Mouse (Mus musculus) thymus, adult 2 months (tissue): ENCODE measurements around the gene Daam2. TPM values are rescaled to one million over a fixed set of nuclear protein-coding genes. Genes with fewer than 3 reads are reported as not detected.
A peak's percentile ranks its signal among the peaks of the same experiment; 100 is the strongest.

Experiments
- DNase-seq: peaks from one replicate; pipeline ENCODE4 v3.0.0; 2021
- H3K27ac ChIP-seq: fragments of 200-500 bp; 2 replicates; pipeline ENCODE4 v1.5.1; 2012; ENCODE audit warnings: low read length, control low read depth; ENCODE audit not compliant: control insufficient read depth, insufficient read depth
- H3K27me3 ChIP-seq: fragments of 200-500 bp; 2 replicates; pipeline ENCODE4 v1.6.1; 2012; ENCODE audit warnings: mild to moderate bottlenecking, low read length, moderate library complexity, mixed read lengths; ENCODE audit not compliant: control insufficient read depth, insufficient read depth
- H3K36me3 ChIP-seq: fragments of 200-500 bp; 2 replicates; pipeline ENCODE4 v1.6.1; 2012; ENCODE audit warnings: mild to moderate bottlenecking, low read length, moderate library complexity; ENCODE audit not compliant: control insufficient read depth, insufficient read depth
- H3K4me1 ChIP-seq: fragments of 200-500 bp; replicated peaks from 2 replicates; pipeline ENCODE4 v1.6.1; 2012; ENCODE audit warnings: low read length; ENCODE audit not compliant: control insufficient read depth, insufficient read depth
- H3K4me3 ChIP-seq: fragments of 200-500 bp; 2 replicates; pipeline ENCODE4 v1.5.1; 2012; ENCODE audit warnings: mild to moderate bottlenecking, low read length, control low read depth, moderate library complexity; ENCODE audit not compliant: control insufficient read depth, insufficient read depth
- CTCF ChIP-seq: fragments of 200-500 bp; IDR thresholded peaks from 2 replicates; pipeline ENCODE4 v1.5.1; 2012; ENCODE audit warnings: mild to moderate bottlenecking, control low read depth, low read length, moderate library complexity, borderline replicate concordance; ENCODE audit not compliant: control insufficient read depth, poor library complexity, insufficient read depth; ENCODE audit errors: extremely low read depth
- POLR2A ChIP-seq: fragments of 200-500 bp; IDR thresholded peaks from 2 replicates; pipeline ENCODE4 v1.6.1; 2012; ENCODE audit warnings: mild to moderate bottlenecking, low read length, control low read depth, moderate library complexity; ENCODE audit not compliant: control insufficient read depth, poor library complexity, insufficient read depth; ENCODE audit errors: extremely low read depth
- WGBS: fragments of 180-500 bp; shearing (Covaris S2); methylation state at CpG from one replicate; pipeline ENCODE4 v1.1.7; 2018; 5-methylcytosine and 5-hydroxymethylcytosine counted together
- polyA plus RNA-seq: library from polyadenylated mRNA; depleted of rRNA; stranded (reverse); fragments of >200 nt; gene quantifications from 2 replicates; pipeline ENCODE4 v1.2.3, GENCODE M21; 2012

Gene Daam2
- polyA plus RNA-seq, 1 experiment, result 0.62 TPM

- H3K4me3 ChIP-seq, result no peak overlapping the region
- H3K36me3 ChIP-seq, result no peaks in the 10 kb centered on the region
- WGBS, result 90% methylated on average over 14 of the region's 14 CpGs
- H3K27me3 ChIP-seq, result no peaks in the 10 kb centered on the region
- TF ChIP-seq POLR2A (no peak), CTCF (no peak)
- H3K4me1 ChIP-seq, result no peaks in the 10 kb centered on the region
- H3K27ac ChIP-seq, result no peak overlapping the region
- DNase-seq, result no peak
Measured at GRCm38 (mm10) chr17:49540706-49541105, 23.4 kb downstream of the Daam2 start.

- no peak for TF ChIP-seq POLR2A
- TF ChIP-seq CTCF, result no peak
- no peaks in the 10 kb centered on the region for H3K36me3 ChIP-seq
- no peak for DNase-seq
- no peaks in the 10 kb centered on the region for H3K27me3 ChIP-seq
- WGBS, result 82% methylated on average over 8 of the region's 8 CpGs
- H3K4me3 ChIP-seq, result no peak overlapping the region
- H3K4me1 ChIP-seq, result no peaks in the 10 kb centered on the region
- no peak overlapping the region for H3K27ac ChIP-seq
Measured at GRCm38 (mm10) chr17:49539204-49539603, 24.9 kb downstream of the Daam2 start.

GRCm38 (mm10) chr17:49535580-49535979 lies 28.6 kb downstream of the Daam2 start:
- no peak for TF ChIP-seq CTCF
- Histone ChIP-seq H3K36me3 (no peaks in the 10 kb centered on the region), H3K4me3 (no peak overlapping the region), H3K27me3 (no peaks in the 10 kb centered on the region), H3K4me1 (no peaks in the 10 kb centered on the region), H3K27ac (no peak overlapping the region)
- WGBS, result 86% methylated on average over 4 of the region's 4 CpGs
- no peak for DNase-seq

GRCm38 (mm10) chr17:49534267-49534719 lies 29.9 kb downstream of the Daam2 start:
- no peak overlapping the region for H3K27ac ChIP-seq
- H3K36me3 ChIP-seq, result no peaks in the 10 kb centered on the region
- H3K4me1 ChIP-seq, result no peaks in the 10 kb centered on the region
- WGBS, result 91% methylated on average over 9 of the region's 9 CpGs
- no peak for DNase-seq
- H3K4me3 ChIP-seq, result no peak overlapping the region
- TF ChIP-seq CTCF, result no peak
- TF ChIP-seq POLR2A, result no peak
- no peaks in the 10 kb centered on the region for H3K27me3 ChIP-seq

- H3K4me3 ChIP-seq, result no peak overlapping the region
- TF ChIP-seq POLR2A (no peak), CTCF (no peak)
- WGBS, result 89% methylated on average over 5 of the region's 5 CpGs
- DNase-seq, result no peak
- H3K4me1 ChIP-seq, result no peaks in the 10 kb centered on the region
- no peak overlapping the region for H3K27ac ChIP-seq
- no peaks in the 10 kb centered on the region for H3K27me3 ChIP-seq
- H3K36me3 ChIP-seq, result no peaks in the 10 kb centered on the region
Measured at GRCm38 (mm10) chr17:49531661-49532060, 32.5 kb downstream of the Daam2 start.

GRCm38 (mm10) chr17:49530215-49530614 lies 33.9 kb downstream of the Daam2 start:
- WGBS, result 39% methylated on average over 3 of the region's 3 CpGs

More at GRCm38 (mm10) chr17:49530215-49530614, 33.9 kb downstream of the Daam2 start:
- H3K4me3 ChIP-seq, result no peak overlapping the region
- no peaks in the 10 kb centered on the region for H3K27me3 ChIP-seq
- H3K27ac ChIP-seq, result no peak overlapping the region
- TF ChIP-seq POLR2A, result no peak
- TF ChIP-seq CTCF, result no peak
- H3K4me1 ChIP-seq, result no peaks in the 10 kb centered on the region
- no peaks in the 10 kb centered on the region for H3K36me3 ChIP-seq
- DNase-seq, result peak; percentile 23
